Mouse (Mus musculus): ENCODE results near the gene Hlcs. TPM values are rescaled to one million over a fixed set of nuclear protein-coding genes. Genes with fewer than 3 reads are reported as not detected.

Gene Hlcs
- polyA plus RNA-seq, 1 experiment, result 5.1 TPM

DNA sequence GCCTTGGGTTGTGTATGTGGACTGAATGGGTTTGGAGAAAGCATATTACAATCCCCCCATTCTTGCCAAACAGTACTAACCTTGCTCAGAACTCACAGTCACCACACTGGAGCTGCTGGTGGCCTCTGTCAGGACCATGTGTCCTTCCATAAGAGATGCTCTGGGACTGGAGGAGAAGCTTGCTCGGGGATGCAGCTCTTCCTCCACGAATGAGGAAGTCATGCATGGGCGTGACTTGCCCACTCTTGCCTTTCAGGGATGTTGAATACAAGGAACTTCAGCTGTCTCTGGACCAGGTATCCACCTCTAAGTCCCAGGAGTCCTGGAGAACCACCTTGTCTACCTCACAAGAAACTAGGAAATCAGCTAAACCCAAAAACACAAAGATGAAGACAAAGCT is 191.0 kb downstream of the Hlcs start:
- Histone ChIP-seq H3K4me3 (ENCODE audit: insufficient read depth, low read length) (no peak overlapping the region), H3K4me1 (ENCODE audit: control insufficient read depth, insufficient read depth, low read length) (no peaks in the 10 kb centered on the region), H3K27ac (ENCODE audit: insufficient read depth, low read depth, low read length) (no peak overlapping the region)
- TF ChIP-seq CTCF (IDR thresholded peaks at IDR 0.05; ENCODE audit: low read depth, low read length), result no peak
- TF ChIP-seq POLR2A (IDR thresholded peaks at IDR 0.05; ENCODE audit: borderline replicate concordance, low read depth, low read length), result no peak

DNA sequence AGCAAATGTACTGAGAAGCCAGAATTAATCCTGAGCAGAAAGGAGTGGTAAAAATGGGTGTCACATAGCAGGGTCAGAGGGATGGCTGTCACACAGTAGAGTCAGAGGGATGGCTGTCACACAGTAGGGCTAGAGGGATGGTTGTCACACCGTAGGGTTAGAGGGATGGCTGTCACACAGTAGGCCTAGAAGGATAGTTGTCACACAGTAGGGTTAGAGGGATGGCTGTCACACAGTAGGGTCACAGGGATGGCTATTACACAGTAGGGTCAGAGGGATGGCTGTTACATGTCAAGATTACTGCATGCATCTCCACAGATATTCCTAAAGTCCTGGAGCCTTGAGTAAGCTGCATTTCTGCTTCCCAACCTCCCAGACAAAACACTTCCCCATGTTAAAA is 195.0 kb downstream of the Hlcs start:
- Histone ChIP-seq H3K4me1 (ENCODE audit: control insufficient read depth, insufficient read depth, low read length) (no peaks in the 10 kb centered on the region), H3K27ac (ENCODE audit: insufficient read depth, low read depth, low read length) (no peak overlapping the region), H3K4me3 (ENCODE audit: insufficient read depth, low read length) (no peak overlapping the region)
- no peak for TF ChIP-seq POLR2A (IDR thresholded peaks at IDR 0.05; ENCODE audit: borderline replicate concordance, low read depth, low read length)

DNA sequence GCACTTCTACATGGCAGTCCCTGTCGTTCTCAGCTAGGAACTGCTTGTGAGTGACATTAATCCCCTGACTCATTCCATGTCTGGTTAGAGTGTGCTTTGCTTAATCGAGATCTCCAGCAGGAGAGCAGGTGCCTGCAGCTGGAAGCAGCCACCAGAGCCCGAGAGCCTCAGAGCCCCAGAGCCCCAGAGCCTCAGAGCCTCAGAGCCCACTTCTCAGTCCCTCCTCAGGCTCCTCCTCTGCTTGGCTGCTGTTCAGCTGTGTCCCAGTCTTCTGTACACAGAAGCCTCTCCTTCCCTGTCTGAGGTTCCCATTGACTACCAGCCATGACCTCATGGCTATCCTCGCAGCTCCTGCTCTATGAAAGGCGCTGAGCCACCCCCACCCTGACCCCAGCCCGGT is 196.0 kb downstream of the Hlcs start:
- Histone ChIP-seq H3K4me3 (ENCODE audit: insufficient read depth, low read length) (no peak overlapping the region), H3K4me1 (ENCODE audit: control insufficient read depth, insufficient read depth, low read length) (no peaks in the 10 kb centered on the region), H3K27ac (ENCODE audit: insufficient read depth, low read depth, low read length) (no peak overlapping the region)
- TF ChIP-seq POLR2A (IDR thresholded peaks at IDR 0.05; ENCODE audit: borderline replicate concordance, low read depth, low read length) (no peak), CTCF (IDR thresholded peaks at IDR 0.05; ENCODE audit: low read depth, low read length) (no peak)

DNA sequence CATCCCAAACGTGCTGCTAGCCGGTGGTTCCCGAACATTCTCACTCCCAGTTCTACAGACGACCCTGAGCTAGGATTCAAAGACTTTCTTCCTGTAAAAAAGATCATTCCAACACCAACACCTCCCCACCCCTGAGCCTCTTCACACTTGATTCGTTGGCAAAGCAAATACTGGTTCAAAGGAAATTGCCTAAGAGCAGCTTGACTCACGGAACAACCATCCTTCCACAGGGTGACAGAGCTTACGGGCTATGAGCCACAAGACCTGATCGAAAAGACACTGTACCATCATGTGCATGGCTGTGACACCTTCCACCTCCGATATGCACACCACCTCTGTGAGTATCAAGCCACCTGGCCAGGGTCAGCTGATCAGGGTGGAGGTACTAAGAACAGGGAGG is 198.7 kb downstream of the Hlcs start:
- H3K27ac ChIP-seq (ENCODE audit: insufficient read depth, low read depth, low read length), result no peak overlapping the region
- no peaks in the 10 kb centered on the region for H3K4me1 ChIP-seq (ENCODE audit: control insufficient read depth, insufficient read depth, low read length)
- H3K4me3 ChIP-seq (ENCODE audit: insufficient read depth, low read length), result no peak overlapping the region
- TF ChIP-seq CTCF (IDR thresholded peaks at IDR 0.05; ENCODE audit: low read depth, low read length) (no peak), POLR2A (IDR thresholded peaks at IDR 0.05; ENCODE audit: borderline replicate concordance, low read depth, low read length) (no peak)

DNA sequence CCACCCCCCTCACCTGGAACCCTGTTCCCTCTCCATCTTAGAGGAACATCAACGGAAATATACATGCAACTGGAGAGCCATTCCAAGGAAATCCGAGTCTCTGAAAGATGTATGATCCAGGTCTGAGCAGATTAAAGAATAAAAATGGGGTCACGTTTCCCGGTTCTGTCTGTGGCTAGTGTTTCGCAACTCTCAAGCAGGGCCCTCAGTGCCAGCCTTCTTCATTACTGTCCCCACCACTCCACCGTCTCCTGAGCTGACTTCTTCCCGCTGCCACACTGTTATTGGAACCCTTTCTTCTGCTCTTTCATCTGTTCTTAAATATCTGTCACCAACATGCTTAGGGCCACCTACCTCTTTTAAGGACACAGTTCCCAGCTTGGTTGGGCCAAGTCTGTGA is 200.2 kb downstream of the Hlcs start:
- H3K27ac ChIP-seq (ENCODE audit: insufficient read depth, low read depth, low read length), result no peak overlapping the region
- H3K4me3 ChIP-seq (ENCODE audit: insufficient read depth, low read length), result no peak overlapping the region
- TF ChIP-seq POLR2A (IDR thresholded peaks at IDR 0.05; ENCODE audit: borderline replicate concordance, low read depth, low read length) (no peak), CTCF (IDR thresholded peaks at IDR 0.05; ENCODE audit: low read depth, low read length) (no peak)
- no peaks in the 10 kb centered on the region for H3K4me1 ChIP-seq (ENCODE audit: control insufficient read depth, insufficient read depth, low read length)

DNA sequence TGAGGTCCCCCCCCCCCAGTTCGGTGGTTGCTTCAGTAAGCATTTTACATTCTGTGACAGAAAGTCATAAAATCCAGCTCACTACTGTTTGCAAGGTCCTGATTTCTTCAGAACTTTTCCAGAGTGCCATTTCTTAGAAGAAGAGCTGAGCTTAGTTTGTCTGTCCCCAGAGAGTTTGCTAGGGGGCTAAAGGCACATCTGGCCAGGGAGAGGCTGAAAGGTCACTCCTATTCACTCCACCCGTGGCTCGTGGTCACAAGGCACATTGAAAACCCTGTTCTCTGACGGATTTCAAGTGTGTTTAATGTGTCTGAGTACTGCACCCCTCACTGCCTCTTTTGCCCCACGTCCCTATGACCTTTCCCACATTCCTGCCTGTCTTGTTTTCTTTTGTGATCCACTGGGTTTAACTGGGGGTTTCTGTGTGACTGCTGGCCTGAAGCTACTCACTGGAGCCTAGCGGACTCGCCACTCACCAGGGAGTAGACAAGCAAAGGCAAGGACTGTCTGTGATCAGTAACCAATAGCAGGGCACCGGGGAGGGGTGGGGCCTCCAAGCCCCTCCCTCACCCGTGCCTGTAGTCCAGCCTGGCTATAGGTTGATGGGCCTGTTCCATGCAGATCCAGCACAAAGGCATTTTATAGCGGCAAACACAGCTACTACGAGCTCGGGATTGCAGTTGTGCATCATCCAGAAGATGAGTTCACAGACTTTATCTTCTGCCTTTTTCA is 215.5 kb downstream of the Hlcs start:
- no peak for TF ChIP-seq POLR2A (IDR thresholded peaks at IDR 0.05; ENCODE audit: borderline replicate concordance, low read depth, low read length)
- no peak for TF ChIP-seq CTCF (IDR thresholded peaks at IDR 0.05; ENCODE audit: low read depth, low read length)

DNA sequence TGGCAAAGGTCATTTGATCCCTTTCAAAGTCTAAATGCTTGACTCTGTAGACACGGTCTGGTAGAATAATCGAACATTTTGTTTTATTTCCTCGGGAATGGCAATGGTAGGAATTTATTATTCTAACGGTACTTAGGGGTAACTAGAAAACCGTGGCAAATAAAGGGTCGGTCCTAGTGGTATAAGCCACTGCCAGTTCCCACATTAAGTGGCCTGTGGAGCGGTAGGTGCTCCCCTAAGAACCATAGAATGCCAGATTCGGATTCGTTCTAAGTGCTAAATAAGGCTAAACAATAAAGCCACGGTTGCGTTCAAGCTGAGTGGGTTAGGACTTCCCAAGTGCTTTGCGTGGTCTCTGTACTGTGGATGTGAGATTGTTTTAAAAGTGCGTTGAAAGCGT is 216.9 kb downstream of the Hlcs start:
- TF ChIP-seq POLR2A (IDR thresholded peaks at IDR 0.05; ENCODE audit: borderline replicate concordance, low read depth, low read length) (no peak), CTCF (IDR thresholded peaks at IDR 0.05; ENCODE audit: low read depth, low read length) (no peak)
- H3K27ac ChIP-seq (ENCODE audit: insufficient read depth, low read depth, low read length), result no peak overlapping the region
- H3K4me3 ChIP-seq (ENCODE audit: insufficient read depth, low read length), result no peak overlapping the region

More for the DNA sequence above, 215.5 kb downstream of the Hlcs start:
- H3K27ac ChIP-seq (ENCODE audit: insufficient read depth, low read depth, low read length), result no peak overlapping the region
- no peaks in the 10 kb centered on the region for H3K4me1 ChIP-seq (ENCODE audit: control insufficient read depth, insufficient read depth, low read length)
- no peak overlapping the region for H3K4me3 ChIP-seq (ENCODE audit: insufficient read depth, low read length)

DNA sequence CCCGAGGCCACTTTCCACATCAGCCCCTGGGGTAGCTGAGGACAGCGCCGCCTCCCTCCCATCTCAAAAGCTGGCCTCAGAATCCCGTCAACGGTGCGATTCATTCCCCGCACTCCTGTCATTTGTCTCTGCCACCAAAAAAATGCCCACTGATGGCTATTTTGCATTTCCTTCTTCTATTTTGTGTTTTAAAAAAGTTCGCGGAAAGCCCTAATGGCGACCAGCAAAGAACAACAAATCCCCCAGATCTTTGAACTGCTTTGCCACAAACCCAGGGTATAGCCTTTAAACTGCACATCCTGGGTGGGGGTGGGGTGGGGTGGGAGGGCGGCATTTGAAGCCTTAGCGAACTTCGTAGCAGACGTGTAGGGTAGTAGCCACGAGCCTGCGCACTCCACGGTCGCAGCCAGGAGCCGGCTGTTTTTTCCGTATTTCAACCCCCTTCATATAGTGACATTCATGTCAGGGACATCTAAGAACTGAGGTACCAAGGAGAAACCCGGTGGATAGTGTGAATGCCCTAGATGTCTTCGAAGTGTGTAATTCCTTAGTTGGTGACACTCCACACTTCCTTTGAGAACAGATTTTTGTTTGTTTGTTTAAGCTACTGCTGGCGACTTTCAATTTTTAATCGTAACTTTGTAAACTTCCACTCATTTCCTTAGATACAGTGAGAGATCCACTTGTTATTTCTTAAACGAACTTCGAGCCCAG is 218.1 kb downstream of the Hlcs start:
- no peak overlapping the region for H3K27ac ChIP-seq (ENCODE audit: insufficient read depth, low read depth, low read length)
- no peak for TF ChIP-seq CTCF (IDR thresholded peaks at IDR 0.05; ENCODE audit: low read depth, low read length)
- no peak for TF ChIP-seq POLR2A (IDR thresholded peaks at IDR 0.05; ENCODE audit: borderline replicate concordance, low read depth, low read length)
- H3K4me1 ChIP-seq (ENCODE audit: control insufficient read depth, insufficient read depth, low read length), result no peaks in the 10 kb centered on the region
- no peak overlapping the region for H3K4me3 ChIP-seq (ENCODE audit: insufficient read depth, low read length)

More for the DNA sequence above, 216.9 kb downstream of the Hlcs start:
- no peaks in the 10 kb centered on the region for H3K4me1 ChIP-seq (ENCODE audit: control insufficient read depth, insufficient read depth, low read length)

DNA sequence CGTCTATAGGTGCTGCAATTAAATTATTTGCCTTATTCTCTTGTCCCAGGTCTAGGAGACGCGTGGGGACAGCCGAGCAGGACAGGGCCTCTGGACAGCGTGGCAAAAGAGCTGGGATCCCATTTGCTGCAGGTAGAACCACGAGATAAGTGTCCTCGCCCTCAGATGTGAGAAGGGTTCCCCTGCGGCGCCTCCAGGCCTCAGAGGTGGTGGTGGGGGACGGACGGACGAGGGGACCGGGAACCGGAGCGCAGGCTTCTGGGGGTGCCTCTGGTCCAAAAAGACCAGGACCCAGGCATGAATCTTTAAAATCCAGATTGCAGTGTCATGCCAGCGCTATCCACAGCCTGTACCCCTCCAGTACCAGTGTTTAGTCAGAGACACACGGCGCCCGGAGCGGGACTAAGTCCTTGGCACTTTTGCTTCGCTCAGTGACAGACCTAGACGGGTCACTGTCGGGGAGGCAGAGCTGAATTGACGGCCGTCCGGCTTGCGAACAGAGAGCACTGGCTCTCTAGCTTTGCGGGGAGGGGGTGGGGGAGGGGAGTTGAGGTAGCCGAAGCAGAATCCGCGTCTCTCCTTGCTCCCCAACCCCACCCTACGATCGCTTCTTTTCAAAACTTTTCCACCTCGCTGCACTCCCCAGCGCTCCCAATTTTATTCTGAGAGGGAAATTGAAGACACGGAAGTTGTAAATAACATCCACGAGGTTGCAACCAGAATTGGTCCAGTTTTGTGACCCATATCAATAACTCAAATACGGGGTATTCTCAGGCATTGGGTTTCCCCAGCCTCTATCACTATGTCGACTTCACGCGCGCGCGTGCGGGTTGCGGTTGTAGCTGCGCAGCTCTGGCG is 218.9 kb downstream of the Hlcs start:
- Histone ChIP-seq H3K27ac (ENCODE audit: insufficient read depth, low read depth, low read length) (no peak overlapping the region), H3K4me3 (ENCODE audit: insufficient read depth, low read length) (no peak overlapping the region), H3K4me1 (ENCODE audit: control insufficient read depth, insufficient read depth, low read length) (no peaks in the 10 kb centered on the region)
- no peak for TF ChIP-seq CTCF (IDR thresholded peaks at IDR 0.05; ENCODE audit: low read depth, low read length)
- no peak for TF ChIP-seq POLR2A (IDR thresholded peaks at IDR 0.05; ENCODE audit: borderline replicate concordance, low read depth, low read length)

All from bone marrow macrophage, adult 2 months (primary cell).